Mouse (Mus musculus): ENCODE results near the gene Ccdc194. TPM values are rescaled to one million over a fixed set of nuclear protein-coding genes. Genes with fewer than 3 reads are reported as not detected.
"Not testable (repeated sequence)": the region's sequence is repeated elsewhere in the genome, so short reads cannot be mapped to it uniquely, and the experiment has no call there.

Ccdc194 gene
- polyA plus RNA-seq, 1 experiment from 2014 or later, result not detected

GRCm38 (mm10) chr8:71537028-71537867, 11.7 kb upstream of the Ccdc194 start, which contains the start of gene Bst2:
Bst2 (minus strand) TSS chr8:71537456.
- H3K36me3 ChIP-seq (ENCODE audit: control insufficient read depth, insufficient read depth), result no peaks in the 10 kb centered on the region
- H3K4me2 ChIP-seq (ENCODE audit: low read length), result peak within 1 kb of the TSS; percentile 51
- peak within 1 kb of the TSS; percentile 31 for H3K4me3 ChIP-seq (replicated peaks; ENCODE audit: low read length)
- H3K9me3 ChIP-seq (ENCODE audit: control insufficient read depth, low read length), result no peaks in the 10 kb centered on the region
- H3K9ac ChIP-seq (replicated peaks; ENCODE audit: low read depth, low read length), result peak within 1 kb of the TSS; percentile 11; the same call in 1 of the 2 replicates
- H3K27ac ChIP-seq (ENCODE audit: low read length), result no peak within 1 kb of the TSS
- peaks cover 8% of the 10 kb centered on the region for H3K4me1 ChIP-seq (replicated peaks; ENCODE audit: control insufficient read depth, insufficient read depth, low read length)
- ATAC-seq, result 0 out of 2 replicates have a peak, but pooled peaks have one; percentile 39
- peaks cover 12% of the 10 kb centered on the region for H3K27me3 ChIP-seq (replicated peaks; ENCODE audit: control insufficient read depth, insufficient read depth, low read length)
- WGBS, result 4% methylated on average over 37 of the region's 37 CpGs

- peaks cover 8% of the 10 kb centered on the region for H3K4me1 ChIP-seq (replicated peaks; ENCODE audit: control insufficient read depth, insufficient read depth, low read length)
Measured at GRCm38 (mm10) chr8:71535663-71536062, 10.2 kb upstream of the Ccdc194 start.

GRCm38 (mm10) chr8:71534263-71534810, 8.8 kb upstream of the Ccdc194 start:
- Histone ChIP-seq H3K4me1 (replicated peaks; ENCODE audit: control insufficient read depth, insufficient read depth, low read length) (peaks cover 8% of the 10 kb centered on the region), H3K27me3 (replicated peaks; ENCODE audit: control insufficient read depth, insufficient read depth, low read length) (peaks cover 12% of the 10 kb centered on the region), H3K36me3 (ENCODE audit: control insufficient read depth, insufficient read depth) (no peaks in the 10 kb centered on the region), H3K27ac (ENCODE audit: low read length) (no peak overlapping the region), H3K4me3 (replicated peaks; ENCODE audit: low read length) (no peak overlapping the region), H3K4me2 (ENCODE audit: low read length) (no peak overlapping the region), H3K9me3 (ENCODE audit: control insufficient read depth, low read length) (no peaks in the 10 kb centered on the region), H3K9ac (replicated peaks; ENCODE audit: low read depth, low read length) (no peak overlapping the region)
- ATAC-seq, result no peak
- 40% methylated on average over 3 of the region's 3 CpGs for WGBS

More at GRCm38 (mm10) chr8:71535663-71536062, 10.2 kb upstream of the Ccdc194 start:
- no peak overlapping the region for H3K4me2 ChIP-seq (ENCODE audit: low read length)
- H3K4me3 ChIP-seq (replicated peaks; ENCODE audit: low read length), result no peak overlapping the region
- no peaks in the 10 kb centered on the region for H3K9me3 ChIP-seq (ENCODE audit: control insufficient read depth, low read length)
- ATAC-seq, result no peak
- 70% methylated on average over 5 of the region's 5 CpGs for WGBS
- no peak overlapping the region for H3K27ac ChIP-seq (ENCODE audit: low read length)
- H3K27me3 ChIP-seq (replicated peaks; ENCODE audit: control insufficient read depth, insufficient read depth, low read length), result peaks cover 12% of the 10 kb centered on the region
- H3K9ac ChIP-seq (replicated peaks; ENCODE audit: low read depth, low read length), result no peak overlapping the region
- H3K36me3 ChIP-seq (ENCODE audit: control insufficient read depth, insufficient read depth), result no peaks in the 10 kb centered on the region

- H3K4me3 ChIP-seq (replicated peaks; ENCODE audit: low read length); H3K36me3 ChIP-seq (ENCODE audit: control insufficient read depth, insufficient read depth); H3K9ac ChIP-seq (replicated peaks; ENCODE audit: low read depth, low read length); H3K27me3 ChIP-seq (replicated peaks; ENCODE audit: control insufficient read depth, insufficient read depth, low read length); H3K4me1 ChIP-seq (replicated peaks; ENCODE audit: control insufficient read depth, insufficient read depth, low read length); ATAC-seq; H3K9me3 ChIP-seq (ENCODE audit: control insufficient read depth, low read length); H3K27ac ChIP-seq (ENCODE audit: low read length); H3K4me2 ChIP-seq (ENCODE audit: low read length): not testable (repeated sequence)
- 73% methylated on average over 5 of the region's 12 CpGs for WGBS
Measured at GRCm38 (mm10) chr8:71530735-71531467, 5.4 kb upstream of the Ccdc194 start.

DNA sequence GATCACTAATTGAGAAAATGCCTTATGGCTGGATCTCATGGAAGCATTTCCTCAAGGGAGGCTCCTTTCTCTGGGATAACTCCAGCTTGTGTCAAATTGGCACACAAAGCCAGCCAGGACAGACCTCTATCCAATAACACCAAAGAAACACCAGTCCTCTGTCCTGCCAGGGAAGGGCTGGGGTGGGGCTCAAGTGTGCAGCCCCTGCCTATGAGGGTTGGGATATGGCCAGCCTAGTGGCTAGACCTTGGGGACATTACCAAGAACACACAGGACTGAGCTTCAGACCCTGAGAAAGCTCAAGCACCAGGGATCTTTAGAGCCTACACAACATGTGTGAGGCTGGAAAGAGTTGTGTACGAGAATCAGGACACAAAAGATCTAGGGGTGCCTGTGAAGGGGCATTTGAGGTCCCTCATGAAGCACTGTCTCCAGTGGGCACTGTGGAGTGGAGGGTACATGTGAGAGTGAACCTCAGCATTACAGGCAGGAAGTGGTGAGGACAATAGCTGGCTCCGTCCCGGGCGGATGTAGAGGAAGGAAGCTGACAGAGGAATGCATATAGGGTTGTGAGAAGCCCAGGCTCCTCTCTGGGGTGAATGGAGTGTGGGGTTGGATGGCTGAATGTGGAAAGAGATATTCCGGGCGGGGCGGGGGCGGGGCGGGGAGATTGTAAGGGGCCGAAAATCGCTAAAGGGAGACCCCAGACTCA, 3.0 kb upstream of the Ccdc194 start:
- Histone ChIP-seq H3K36me3 (ENCODE audit: control insufficient read depth, insufficient read depth) (no peaks in the 10 kb centered on the region), H3K27ac (ENCODE audit: low read length) (no peak overlapping the region), H3K4me3 (replicated peaks; ENCODE audit: low read length) (no peak overlapping the region), H3K27me3 (replicated peaks; ENCODE audit: control insufficient read depth, insufficient read depth, low read length) (peaks cover 16% of the 10 kb centered on the region), H3K4me2 (ENCODE audit: low read length) (no peak overlapping the region), H3K4me1 (replicated peaks; ENCODE audit: control insufficient read depth, insufficient read depth, low read length) (0 out of 2 replicates have a peak, but pooled peaks cover 4% of the 10 kb centered on the region), H3K9ac (replicated peaks; ENCODE audit: low read depth, low read length) (no peak overlapping the region), H3K9me3 (ENCODE audit: control insufficient read depth, low read length) (no peaks in the 10 kb centered on the region)
- ATAC-seq, result no peak
- 78% methylated on average over 9 of the region's 11 CpGs for WGBS

GRCm38 (mm10) chr8:71527162-71527870, 1.8 kb upstream of the Ccdc194 start:
- no peak overlapping the region for H3K4me2 ChIP-seq (ENCODE audit: low read length)
- no peaks in the 10 kb centered on the region for H3K9me3 ChIP-seq (ENCODE audit: control insufficient read depth, low read length)
- 42% methylated on average over 3 of the region's 3 CpGs for WGBS
- H3K9ac ChIP-seq (replicated peaks; ENCODE audit: low read depth, low read length), result no peak overlapping the region
- H3K4me1 ChIP-seq (replicated peaks; ENCODE audit: control insufficient read depth, insufficient read depth, low read length), result 0 out of 2 replicates have a peak, but pooled peaks cover 4% of the 10 kb centered on the region
- H3K36me3 ChIP-seq (ENCODE audit: control insufficient read depth, insufficient read depth), result no peaks in the 10 kb centered on the region
- H3K27me3 ChIP-seq (replicated peaks; ENCODE audit: control insufficient read depth, insufficient read depth, low read length), result peaks cover 18% of the 10 kb centered on the region
- no peak for ATAC-seq
- no peak overlapping the region for H3K4me3 ChIP-seq (replicated peaks; ENCODE audit: low read length)
- no peak overlapping the region for H3K27ac ChIP-seq (ENCODE audit: low read length)

DNA sequence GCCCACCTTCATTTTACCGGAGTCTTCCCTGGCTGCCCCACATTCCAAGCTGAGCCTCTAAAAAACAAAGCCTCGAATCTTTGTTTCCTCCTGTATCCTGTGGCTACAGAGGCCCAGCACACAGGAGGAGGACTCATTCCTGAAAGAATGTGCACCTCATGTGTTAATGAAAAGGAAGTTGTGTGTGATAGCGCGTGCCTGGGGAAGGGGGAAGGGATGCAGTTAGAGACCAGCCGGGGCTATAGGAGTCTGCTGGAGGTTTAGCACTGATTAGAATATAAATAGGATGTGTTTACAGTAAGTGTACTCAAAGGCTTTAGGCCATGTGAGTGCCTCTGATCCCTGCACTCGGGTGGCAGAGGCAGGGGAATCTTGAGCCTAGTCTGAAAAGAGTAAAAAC, 761 bp upstream of the Ccdc194 start:
- ATAC-seq, result no peak
- 5% methylated on average over 6 of the region's 6 CpGs for WGBS
- Histone ChIP-seq H3K27ac (ENCODE audit: low read length) (no peak overlapping the region), H3K9me3 (ENCODE audit: control insufficient read depth, low read length) (no peaks in the 10 kb centered on the region), H3K9ac (replicated peaks; ENCODE audit: low read depth, low read length) (no peak overlapping the region), H3K36me3 (ENCODE audit: control insufficient read depth, insufficient read depth) (no peaks in the 10 kb centered on the region), H3K4me3 (replicated peaks; ENCODE audit: low read length) (no peak overlapping the region), H3K4me2 (ENCODE audit: low read length) (no peak overlapping the region), H3K27me3 (replicated peaks; ENCODE audit: control insufficient read depth, insufficient read depth, low read length) (peaks cover 18% of the 10 kb centered on the region), H3K4me1 (replicated peaks; ENCODE audit: control insufficient read depth, insufficient read depth, low read length) (peaks cover 7% of the 10 kb centered on the region; the same call in 1 of the 2 replicates)

GRCm38 (mm10) chr8:71521634-71522033, 3.9 kb downstream of the Ccdc194 start:
- no peak overlapping the region for H3K4me3 ChIP-seq (replicated peaks; ENCODE audit: low read length)
- ATAC-seq, result peak; percentile 76
- peaks cover 7% of the 10 kb centered on the region; the same call in 1 of the 2 replicates for H3K4me1 ChIP-seq (replicated peaks; ENCODE audit: control insufficient read depth, insufficient read depth, low read length)
- H3K9me3 ChIP-seq (ENCODE audit: control insufficient read depth, low read length), result no peaks in the 10 kb centered on the region
- H3K27me3 ChIP-seq (replicated peaks; ENCODE audit: control insufficient read depth, insufficient read depth, low read length), result peaks cover 22% of the 10 kb centered on the region
- H3K9ac ChIP-seq (replicated peaks; ENCODE audit: low read depth, low read length), result no peak overlapping the region
- WGBS, result 3% methylated on average over 17 of the region's 17 CpGs
- H3K36me3 ChIP-seq (ENCODE audit: control insufficient read depth, insufficient read depth), result no peaks in the 10 kb centered on the region
- no peak overlapping the region for H3K27ac ChIP-seq (ENCODE audit: low read length)
- H3K4me2 ChIP-seq (ENCODE audit: low read length), result peak overlapping the region; percentile 22; the same call in 1 of the 2 replicates

All from forebrain, embryonic 16.5 days (tissue).